Mouse (Mus musculus) neural tube, embryonic 11.5 days (tissue): ENCODE results near the gene Cntfr. TPM values are rescaled to one million over a fixed set of nuclear protein-coding genes. Genes with fewer than 3 reads are reported as not detected.

ENCODE experiments used
- ATAC-seq: fragments of 200-750 bp; cut with Nextera tagmentation; 2 replicates; pipeline ENCODE4 v1.8.0; 2017; ENCODE audit warnings: moderate number of reproducible peaks, mild to moderate bottlenecking, moderate TSS enrichment, moderate library complexity; ENCODE audit not compliant: insufficient read depth, low FRiP score, low TSS enrichment
- DNase-seq: peaks from one replicate; pipeline ENCODE4 v3.0.0-alpha.2; 2015; ENCODE audit warnings: low spot score
- H3K27ac ChIP-seq: fragments of 300-500 bp; sonication (generic); 2 replicates; pipeline ENCODE4 v1.5.1; 2014; ENCODE audit warnings: low read depth, mild to moderate bottlenecking, low read length
- H3K27me3 ChIP-seq: fragments of 300-500 bp; sonication (generic); 2 replicates; pipeline ENCODE4 v1.6.1; 2014; ENCODE audit warnings: mild to moderate bottlenecking, low read length, mixed read lengths; ENCODE audit not compliant: control insufficient read depth, insufficient read depth
- H3K36me3 ChIP-seq: fragments of 300-500 bp; sonication (generic); 2 replicates; pipeline ENCODE4 v1.6.1; 2014; ENCODE audit warnings: mild to moderate bottlenecking, low read length, moderate library complexity, mixed read lengths; ENCODE audit not compliant: control insufficient read depth, insufficient read depth
- H3K4me1 ChIP-seq: fragments of 300-500 bp; sonication (generic); 2 replicates; pipeline ENCODE4 v1.6.1; 2014; ENCODE audit warnings: low read length, mixed read lengths; ENCODE audit not compliant: control insufficient read depth, insufficient read depth
- H3K4me2 ChIP-seq: fragments of 300-500 bp; sonication (generic); 2 replicates; pipeline ENCODE4 v1.6.1; 2014; ENCODE audit warnings: low read depth, mild to moderate bottlenecking, moderate library complexity
- H3K4me3 ChIP-seq: fragments of 300-500 bp; sonication (generic); 2 replicates; pipeline ENCODE4 v1.5.1; 2014; ENCODE audit warnings: low read depth, low read length
- H3K9ac ChIP-seq: fragments of 300-500 bp; sonication (generic); 2 replicates; pipeline ENCODE4 v1.6.1; 2014; ENCODE audit warnings: mild to moderate bottlenecking, low read length
- H3K9me3 ChIP-seq: fragments of 300-500 bp; sonication (generic); 2 replicates; pipeline ENCODE4 v1.6.1; 2016; ENCODE audit warnings: low read length; ENCODE audit not compliant: control insufficient read depth
- WGBS: fragments of 180-500 bp; shearing (Covaris S2); extraction: QIAGEN DNeasy Blood & Tissue Kit; methylation state at CpG from one replicate; pipeline ENCODE4 v1.1.7; 2014; 5-methylcytosine and 5-hydroxymethylcytosine counted together
- polyA plus RNA-seq: library from polyadenylated mRNA; unstranded; fragments of >200 nt; fragmentation: Nextera tagmentation; extraction: Ambion mirVana; gene quantifications from 2 replicates; pipeline ENCODE4 v1.2.1, GENCODE M21; 2014

Cntfr gene
- polyA plus RNA-seq, 1 experiment from 2014 or later: 44.2 TPM

- DNase-seq: peak; percentile 78
- ATAC-seq: no peak
- Histone ChIP-seq H3K9ac (no peak overlapping the region), H3K27ac (no peak overlapping the region), H3K36me3 (peaks cover 6% of the 10 kb centered on the region), H3K27me3 (no peaks in the 10 kb centered on the region), H3K4me3 (no peak overlapping the region), H3K9me3 (no peaks in the 10 kb centered on the region), H3K4me2 (no peak overlapping the region), H3K4me1 (peaks cover 13% of the 10 kb centered on the region)
- WGBS: 12% methylated on average over 7 of the region's 7 CpGs
Measured at GRCm38 (mm10) chr4:41654217-41654616, 42.7 kb downstream of the Cntfr start.

- Histone ChIP-seq H3K27ac (no peak overlapping the region), H3K9ac (no peak overlapping the region), H3K36me3 (peaks cover 6% of the 10 kb centered on the region), H3K4me1 (peaks cover 9% of the 10 kb centered on the region; the same call in 1 of the 2 replicates), H3K4me2 (no peak overlapping the region), H3K27me3 (no peaks in the 10 kb centered on the region), H3K9me3 (no peaks in the 10 kb centered on the region), H3K4me3 (no peak overlapping the region)
- 63% methylated on average over 6 of the region's 6 CpGs for whole genome bisulfite sequencing
- DNase-seq (no peak), ATAC-seq (no peak)
Measured at GRCm38 (mm10) chr4:41653730-41654129, 43.2 kb downstream of the Cntfr start.

GRCm38 (mm10) chr4:41653296-41653695 lies 43.6 kb downstream of the Cntfr start:
- WGBS: 41% methylated on average over 6 of the region's 6 CpGs
- ATAC-seq: peak; percentile 65; the same call in 1 of the 2 replicates
- H3K4me2 ChIP-seq: no peak overlapping the region
- peaks cover 6% of the 10 kb centered on the region for H3K36me3 ChIP-seq
- no peak overlapping the region for H3K4me3 ChIP-seq
- H3K27ac ChIP-seq: no peak overlapping the region
- peak; percentile 89 for DNase-seq
- no peak overlapping the region for H3K9ac ChIP-seq
- no peaks in the 10 kb centered on the region for H3K27me3 ChIP-seq
- H3K9me3 ChIP-seq: no peaks in the 10 kb centered on the region
- H3K4me1 ChIP-seq: peaks cover 7% of the 10 kb centered on the region

- no peak for ATAC-seq
- Histone ChIP-seq H3K27ac (no peak overlapping the region; the same call in 1 of the 2 replicates), H3K27me3 (no peaks in the 10 kb centered on the region), H3K9ac (no peak overlapping the region), H3K4me2 (no peak overlapping the region), H3K9me3 (no peaks in the 10 kb centered on the region), H3K4me3 (no peak overlapping the region), H3K4me1 (peaks cover 6% of the 10 kb centered on the region), H3K36me3 (no peaks in the 10 kb centered on the region)
- WGBS: 74% methylated on average over 7 of the region's 7 CpGs
- no peak for DNase-seq
Measured at GRCm38 (mm10) chr4:41648627-41649026, 48.3 kb downstream of the Cntfr start.

GRCm38 (mm10) chr4:41648157-41648556 lies 48.7 kb downstream of the Cntfr start:
- Histone ChIP-seq H3K4me3 (no peak overlapping the region), H3K9me3 (no peaks in the 10 kb centered on the region), H3K36me3 (no peaks in the 10 kb centered on the region), H3K27ac (no peak overlapping the region; the same call in 1 of the 2 replicates), H3K4me2 (no peak overlapping the region), H3K4me1 (peaks cover 6% of the 10 kb centered on the region), H3K27me3 (no peaks in the 10 kb centered on the region), H3K9ac (no peak overlapping the region)
- DNase-seq: no peak
- 30% methylated on average over 4 of the region's 4 CpGs for WGBS
- peak; percentile 58; the same call in 1 of the 2 replicates for ATAC-seq

- ATAC-seq (no peak), DNase-seq (no peak)
- Histone ChIP-seq H3K27me3 (no peaks in the 10 kb centered on the region), H3K4me1 (peaks cover 6% of the 10 kb centered on the region), H3K27ac (no peak overlapping the region), H3K9ac (no peak overlapping the region), H3K9me3 (no peaks in the 10 kb centered on the region), H3K4me3 (no peak overlapping the region), H3K36me3 (no peaks in the 10 kb centered on the region), H3K4me2 (no peak overlapping the region)
- 39% methylated on average over 5 of the region's 5 CpGs for WGBS
Measured at GRCm38 (mm10) chr4:41645488-41645887, 51.4 kb downstream of the Cntfr start.

- Histone ChIP-seq H3K4me2 (no peak overlapping the region), H3K4me3 (no peak overlapping the region), H3K27ac (no peak overlapping the region), H3K4me1 (peaks cover 26% of the 10 kb centered on the region), H3K36me3 (no peaks in the 10 kb centered on the region), H3K9ac (no peak overlapping the region), H3K9me3 (no peaks in the 10 kb centered on the region), H3K27me3 (no peaks in the 10 kb centered on the region)
- WGBS: 69% methylated on average over 6 of the region's 6 CpGs
- ATAC-seq (no peak), DNase-seq (no peak)
Measured at GRCm38 (mm10) chr4:41641199-41641822, 55.6 kb downstream of the Cntfr start.

- peak within 1 kb of the TSS; percentile 93 for H3K9ac ChIP-seq
- H3K27ac ChIP-seq: peak within 1 kb of the TSS; percentile 78
- ATAC-seq: peak; percentile 92
- peak; percentile 97 for DNase-seq
- no peaks in the 10 kb centered on the region for H3K36me3 ChIP-seq
- WGBS: 0% methylated on average over 68 of the region's 74 CpGs
- H3K4me3 ChIP-seq: peak within 1 kb of the TSS; percentile 58
- peaks cover 38% of the 10 kb centered on the region for H3K4me1 ChIP-seq
- no peaks in the 10 kb centered on the region for H3K9me3 ChIP-seq
- H3K4me2 ChIP-seq: peak within 1 kb of the TSS; percentile 87
- H3K27me3 ChIP-seq: no peaks in the 10 kb centered on the region
Measured at GRCm38 (mm10) chr4:41639913-41640507, 56.9 kb downstream of the Cntfr start, which contains the start of gene Enho. Enho (minus strand) TSS chr4:41640324.
